Mouse (Mus musculus) neural tube, postnatal 0 days (tissue): ENCODE data around the gene AW551984. TPM values are rescaled to one million over a fixed set of nuclear protein-coding genes. Genes with fewer than 3 reads are reported as not detected.

Source experiments
- polyA plus RNA-seq: library from polyadenylated mRNA; unstranded; fragments of >200 nt; fragmentation: Nextera tagmentation; extraction: Ambion mirVana; gene quantifications from 2 replicates; pipeline ENCODE4 v1.2.1, GENCODE M21; 2015

AW551984 gene
- 190 and 211 TPM in 2 replicates for polyA plus RNA-seq

GRCm38 (mm10) chr9:39603999-39604453, at the start of gene AW551984:
Gene AW551984 (minus strand): TSS chr9:39604403.

GRCm38 (mm10) chr9:39644785-39645184, 40.6 kb upstream of the AW551984 start, which contains the start of gene Olfr961:
Gene Olfr961 (plus strand): TSS chr9:39645085.

GRCm38 (mm10) chr9:39621073-39621472, 16.9 kb upstream of the AW551984 start, which contains the start of gene Olfr960:
Gene Olfr960 (plus strand): TSS chr9:39621373.

GRCm38 (mm10) chr9:39610355-39610754, 6.2 kb upstream of the AW551984 start, which contains the start of gene Olfr148:
Gene Olfr148 (plus strand): TSS chr9:39610655.

GRCm38 (mm10) chr9:39575469-39575868, 28.7 kb downstream of the AW551984 start, which contains the start of gene Olfr959:
Gene Olfr959 (minus strand): TSS chr9:39575569.

GRCm38 (mm10) chr9:39553946-39554345, 50.3 kb downstream of the AW551984 start, which contains the start of gene Olfr958:
Gene Olfr958 (minus strand): TSS chr9:39554054.

Other genes starting within 250 kb of the AW551984 start
- gene Olfr951, start 217.0 kb downstream of the AW551984 start, polyA plus RNA-seq, result not detected in 2 replicates
- gene Olfr952, start 177.3 kb downstream of the AW551984 start, polyA plus RNA-seq, result not detected in 2 replicates
- not detected in 2 replicates for gene Olfr954, start 147.7 kb downstream of the AW551984 start, polyA plus RNA-seq
- not detected in 2 replicates for gene Olfr955, start 132.5 kb downstream of the AW551984 start, polyA plus RNA-seq
- not detected in 2 replicates for gene Olfr44, start 110.4 kb downstream of the AW551984 start, polyA plus RNA-seq
- gene Olfr957, start 88.6 kb downstream of the AW551984 start, polyA plus RNA-seq, result not detected in 2 replicates
- gene Olfr958, start 50.3 kb downstream of the AW551984 start, polyA plus RNA-seq, result not detected in 2 replicates
- gene Olfr959, start 28.8 kb downstream of the AW551984 start, polyA plus RNA-seq, result 0.22 TPM in 1 of 2 replicates, not detected in the other
- gene Olfr148, start 6.3 kb upstream of the AW551984 start, polyA plus RNA-seq, result not detected in 2 replicates
- gene Olfr960, start 17.0 kb upstream of the AW551984 start, polyA plus RNA-seq, result not detected in 2 replicates
- not detected in 2 replicates for gene Olfr961, start 40.7 kb upstream of the AW551984 start, polyA plus RNA-seq
- not detected in 2 replicates for gene Olfr963, start 62.8 kb upstream of the AW551984 start, polyA plus RNA-seq
- gene Olfr149, start 102.7 kb upstream of the AW551984 start, polyA plus RNA-seq, result not detected in 2 replicates
- not detected in 2 replicates for gene Olfr965, start 107.0 kb upstream of the AW551984 start, polyA plus RNA-seq
- gene Olfr150, start 126.6 kb upstream of the AW551984 start, polyA plus RNA-seq, result not detected in 2 replicates
- not detected in 2 replicates for gene Olfr967, start 141.8 kb upstream of the AW551984 start, polyA plus RNA-seq
- not detected in 2 replicates for gene Olfr968, start 178.8 kb upstream of the AW551984 start, polyA plus RNA-seq
- not detected in 2 replicates for gene Olfr969, start 186.5 kb upstream of the AW551984 start, polyA plus RNA-seq
- gene Olfr970, start 204.5 kb upstream of the AW551984 start, polyA plus RNA-seq, result not detected in 2 replicates
- gene Olfr971, start 232.5 kb upstream of the AW551984 start, polyA plus RNA-seq, result not detected in 2 replicates